Mouse (Mus musculus) lung, postnatal 0 days (tissue): ENCODE data around the gene P4ha3.

Source experiments
- CTCF ChIP-seq: IDR thresholded peaks from 2 replicates; pipeline ENCODE4 v1.5.1; 2016; ENCODE audit warnings: antibody characterized with exemption, mild to moderate bottlenecking
- EP300 ChIP-seq: IDR thresholded peaks from 2 replicates; pipeline ENCODE4 v1.6.1; 2016; ENCODE audit warnings: antibody characterized with exemption, mild to moderate bottlenecking, control low read depth

GRCm38 (mm10) chr7:100310290-100310689 is 25.0 kb downstream of the P4ha3 start:
- TF ChIP-seq EP300 (no peak), CTCF (no peak)
